Mouse (Mus musculus) natural killer cell, adult 2 months (primary cell): ENCODE data around the gene Cplx2.

ENCODE experiments used
- DNase-seq, 2 experiments: peaks; one replicate each; pipeline ENCODE4 v3.0.0; 2022; ENCODE audit warnings: low spot score in 2 of 2

Gene Cplx2

DNA sequence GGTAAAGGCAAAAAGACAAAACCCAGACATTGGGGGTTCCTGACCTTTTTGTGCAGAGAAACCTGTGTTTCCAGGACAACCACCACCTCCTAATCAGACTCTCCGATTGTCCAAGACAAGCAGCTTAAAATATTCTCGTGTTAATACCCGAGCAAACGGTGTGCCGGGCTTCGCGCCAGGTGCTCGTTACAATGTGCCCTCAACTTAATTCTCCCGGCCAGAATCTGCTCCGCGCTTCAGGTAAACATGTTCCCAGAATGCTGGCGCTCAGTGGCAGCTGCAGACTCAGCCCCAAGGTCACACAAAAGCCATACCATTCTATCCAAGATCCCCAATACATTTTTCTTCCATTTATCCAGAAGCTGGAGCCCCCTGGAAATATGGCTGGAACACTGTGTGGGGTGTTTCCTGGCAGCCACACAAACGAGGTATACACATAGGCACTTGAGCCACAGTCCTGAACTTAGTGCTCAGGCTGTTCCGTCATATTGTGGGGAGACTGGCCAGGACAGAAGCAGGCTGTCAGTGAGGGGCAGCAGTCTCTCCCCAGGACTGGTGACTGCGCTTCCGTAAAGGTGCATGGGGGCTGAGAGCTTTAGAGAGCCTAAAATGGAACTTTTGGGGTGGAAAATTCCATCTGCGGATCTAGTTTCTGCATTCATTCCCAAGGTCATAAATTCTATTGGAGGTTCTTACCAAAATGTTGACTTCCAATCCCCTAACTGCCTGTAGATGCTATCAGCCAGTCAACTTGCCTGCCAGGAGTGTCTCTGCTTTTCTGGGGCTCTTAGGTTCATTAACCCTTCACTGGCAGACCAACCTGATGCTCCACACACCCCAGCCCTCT is 32.3 kb downstream of the Cplx2 start:
- no peak for DNase-seq

DNA sequence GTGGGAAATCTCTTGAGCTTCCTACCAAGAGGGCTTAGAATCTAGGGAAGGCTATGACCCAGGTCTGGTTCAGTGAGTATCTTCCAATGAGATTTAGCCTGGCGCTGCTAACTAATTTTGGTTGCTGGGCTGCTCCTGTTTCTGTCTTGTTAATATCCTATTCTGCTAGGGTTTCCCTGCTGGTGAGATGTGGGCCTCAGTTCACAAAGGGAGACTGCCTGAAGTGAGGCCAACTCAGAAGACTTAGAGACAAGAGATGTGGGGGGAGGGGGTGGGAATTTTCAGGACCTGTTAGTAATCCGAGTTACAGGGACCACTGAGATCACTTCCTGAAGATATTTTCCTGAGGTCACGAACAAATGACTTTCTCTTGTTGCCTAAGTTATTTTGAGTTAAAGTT is 33.1 kb downstream of the Cplx2 start:
- DNase-seq, result no peak

- no peak for DNase-seq
These were observed 34.7 kb downstream of the Cplx2 start for GRCm38 (mm10) chr13:54405805-54406204.

- DNase-seq, result no peak
These were observed 40.5 kb downstream of the Cplx2 start for GRCm38 (mm10) chr13:54411656-54412055.

GRCm38 (mm10) chr13:54412236-54412635 is 41.1 kb downstream of the Cplx2 start:
- no peak for DNase-seq

GRCm38 (mm10) chr13:54412721-54413120 is 41.6 kb downstream of the Cplx2 start:
- DNase-seq, result no peak

- DNase-seq, result no peak
These were observed 43.9 kb downstream of the Cplx2 start for GRCm38 (mm10) chr13:54415059-54415458.

- no peak for DNase-seq
These were observed 47.7 kb downstream of the Cplx2 start for GRCm38 (mm10) chr13:54418781-54419327.

DNA sequence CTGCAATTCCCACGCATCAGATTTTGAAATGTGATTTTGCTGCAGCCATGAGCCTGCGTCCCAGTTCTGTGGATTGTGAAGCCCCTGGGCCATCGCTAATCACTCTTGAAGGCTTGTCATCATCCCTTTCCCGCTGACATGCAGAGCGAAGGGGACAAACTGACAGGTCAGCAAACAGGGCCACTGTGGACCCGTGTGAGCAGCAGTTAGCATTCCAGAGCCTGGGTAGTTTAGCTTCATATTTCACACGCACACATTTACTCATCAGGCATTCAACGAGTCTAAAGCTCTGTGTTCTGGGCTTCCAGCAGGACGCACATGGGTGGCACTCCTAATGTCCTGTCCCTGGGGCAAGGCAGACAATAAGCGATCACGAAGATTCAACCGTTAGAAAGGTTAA is 49.1 kb downstream of the Cplx2 start:
- DNase-seq, result no peak

GRCm38 (mm10) chr13:54425269-54425668 is 54.1 kb downstream of the Cplx2 start:
- peak in 1 of 2 experiments; percentile 54 for DNase-seq

GRCm38 (mm10) chr13:54426781-54427655 is 55.9 kb downstream of the Cplx2 start:
- no peak for DNase-seq

- no peak for DNase-seq
These were observed 57.6 kb downstream of the Cplx2 start for GRCm38 (mm10) chr13:54428771-54429170.

- no peak for DNase-seq
These were observed 58.9 kb downstream of the Cplx2 start for GRCm38 (mm10) chr13:54430051-54430450.

DNA sequence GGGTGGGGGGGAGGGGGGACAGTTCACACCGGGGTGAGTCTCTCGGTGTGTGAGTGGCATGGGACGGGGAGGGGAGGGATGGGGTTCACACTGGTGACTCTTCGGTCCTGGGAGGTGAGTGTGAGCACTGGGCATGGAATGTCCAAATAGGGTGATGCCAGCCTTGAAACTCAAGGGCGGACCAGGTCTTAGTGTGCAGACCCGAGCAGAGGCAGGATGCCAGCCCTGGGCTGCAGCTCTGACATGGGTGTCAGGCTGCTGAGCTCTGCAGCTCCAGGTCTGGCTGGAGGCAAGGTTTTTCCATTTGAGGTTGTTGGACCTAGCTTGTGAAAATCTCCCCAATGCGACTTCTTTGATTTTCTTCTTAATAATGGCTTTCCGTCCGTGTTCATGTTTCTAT is 60.0 kb downstream of the Cplx2 start:
- DNase-seq, result no peak
